ENCODE assay signal across 12 mouse cellular contexts in the genomic region with DNA sequence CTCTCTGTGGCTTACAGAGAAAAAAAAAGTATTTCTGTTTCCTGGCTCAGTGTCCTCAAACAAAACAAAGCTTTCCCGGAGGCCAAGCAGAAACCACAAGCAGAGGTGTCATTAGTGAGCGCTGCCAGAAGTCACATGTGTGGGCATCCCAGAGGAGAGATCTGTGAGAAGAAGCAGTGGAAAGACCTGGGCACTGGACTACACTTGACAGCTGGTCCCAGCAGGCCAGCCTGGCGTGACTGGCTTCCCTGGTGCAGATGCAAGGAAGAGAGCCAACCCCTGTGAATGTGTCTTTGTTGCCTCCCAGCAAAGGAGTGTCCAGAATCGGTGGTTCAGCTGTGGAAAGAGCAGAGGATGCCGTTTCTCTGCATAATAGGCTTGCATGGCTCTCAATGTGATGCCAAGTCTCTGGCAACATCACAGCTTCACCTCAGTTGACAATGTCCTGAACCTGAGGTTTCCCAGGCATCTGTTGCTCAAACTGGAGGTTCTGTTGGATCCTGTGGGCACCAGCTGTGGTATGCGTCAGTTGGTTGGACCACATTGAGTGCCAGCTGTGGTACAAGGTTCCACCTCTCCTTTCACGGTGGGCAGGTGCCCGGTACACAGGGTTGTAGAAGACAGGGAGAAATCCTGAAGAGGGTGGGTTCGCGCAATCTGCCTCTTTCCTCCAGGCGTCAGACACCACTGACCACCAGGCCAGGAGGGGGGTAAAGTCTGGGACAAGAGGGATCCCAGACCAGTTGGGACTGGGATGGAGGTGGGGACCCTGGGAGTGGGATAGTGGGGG.
DNase-seq lines count a peak whose midpoint lies in the region; ATAC-seq and TF ChIP-seq lines count a peak whose summit lies in the region.
"Had no signal": no experiment of that assay in that cellular context is flagged by ENCODE, and none has a peak within 500 bp of the region (broad histone marks: within the 10 kb centered on the region; RNA-seq: fewer than 3 reads in every experiment).

No protein-coding gene starts in this region.

- no peaks in the 10 kb centered on the region for H3K79me2 ChIP-seq in myocyte (ENCODE audit: control insufficient read depth, insufficient read depth)

- 0 out of 2 replicates have a peak, but pooled peaks have one; percentile 26 for TF ChIP-seq POLR2A in embryonic fibroblast, embryonic 13.5 days (IDR thresholded peaks at IDR 0.05; ENCODE audit: low read depth, low read length)
- no peak for TF ChIP-seq POLR2A in myocyte (IDR thresholded peaks at IDR 0.05; ENCODE audit: insufficient read length, low read depth)

- H3K27ac ChIP-seq in lung, embryonic 16.5 days (ENCODE audit: low read length) = no peak overlapping the region
- H3K27ac ChIP-seq in embryonic fibroblast, embryonic 13.5 days (ENCODE audit: insufficient read depth, low read length) = peak overlapping the region; percentile 79
- H3K27ac ChIP-seq: macrophage had no signal

- no peak overlapping the region for H3K4me3 ChIP-seq in lung, embryonic 16.5 days (ENCODE audit: low read length)
- no peak overlapping the region for H3K4me3 ChIP-seq in embryonic fibroblast, embryonic 13.5 days (ENCODE audit: insufficient read depth, low read length)
- H3K4me3 ChIP-seq in myocyte = no peak overlapping the region

- no peak for TF ChIP-seq CTCF in embryonic fibroblast, embryonic 13.5 days (IDR thresholded peaks at IDR 0.05; ENCODE audit: borderline replicate concordance, insufficient read depth, low read length)

- WGBS in lung, embryonic 16.5 days = 74% methylated on average over 11 of the region's 11 CpGs

- ATAC-seq in lung, embryonic 16.5 days (ENCODE audit: low read depth) = 0 out of 2 replicates have a peak, but pooled peaks have one; percentile 20

- H3ac ChIP-seq in myocyte (ENCODE audit: control insufficient read depth, insufficient read length) = no peak overlapping the region

- H3K9ac ChIP-seq in lung, embryonic 16.5 days (ENCODE audit: low read length) = no peak overlapping the region

- H3K27me3 ChIP-seq in lung, embryonic 16.5 days (ENCODE audit: control insufficient read depth, insufficient read depth, low read depth, low read length) = no peaks in the 10 kb centered on the region
- no peaks in the 10 kb centered on the region for H3K27me3 ChIP-seq in myocyte (ENCODE audit: control insufficient read depth, insufficient read depth, insufficient read length)

- DNase-seq in gastrocnemius, postnatal 25 days = peak; percentile 32
- DNase-seq in gastrocnemius, postnatal 10 days = no peak
- DNase-seq in lung, postnatal 14 days = no peak
- DNase-seq in yolk sac, embryonic 10.5 days (ENCODE audit: low spot score) = no peak
- no peak for DNase-seq in ovary, postnatal 36 days (ENCODE audit: low spot score)
- DNase-seq: adrenal gland, adult 8-10 months; cerebellum, postnatal 36 days; thymus, postnatal 25 days had no signal

- H3K9me3 ChIP-seq in lung, embryonic 16.5 days (ENCODE audit: control insufficient read depth, low read length) = no peaks in the 10 kb centered on the region

- H3K4me1 ChIP-seq in lung, embryonic 16.5 days (replicated peaks; ENCODE audit: control insufficient read depth, insufficient read depth, low read length) = peaks cover 5% of the 10 kb centered on the region; the same call in 1 of the 2 replicates
- peaks cover 12% of the 10 kb centered on the region; the same call in 1 of the 2 replicates for H3K4me1 ChIP-seq in embryonic fibroblast, embryonic 13.5 days (ENCODE audit: control insufficient read depth, insufficient read depth, low read length)

- no peaks in the 10 kb centered on the region for H3K36me3 ChIP-seq in lung, embryonic 16.5 days (ENCODE audit: control insufficient read depth, insufficient read depth, low read length)
- no peaks in the 10 kb centered on the region for H3K36me3 ChIP-seq in myocyte (ENCODE audit: control insufficient read depth, insufficient read depth)

- H3K4me2 ChIP-seq in lung, embryonic 16.5 days (ENCODE audit: low read depth, low read length) = no peak overlapping the region
- H3K4me2 ChIP-seq in myocyte (ENCODE audit: low read depth) = peak overlapping the region; percentile 66

TF ChIP-seq in myocyte, 11 proteins besides CTCF, POLR2A, EP300 and RAD21:
- TF ChIP-seq MAX (IDR thresholded peaks at IDR 0.05; ENCODE audit: low read depth) (no peak), TCF3 (IDR thresholded peaks at IDR 0.05; ENCODE audit: insufficient read length, low read depth) (peak; percentile 48), REST (IDR thresholded peaks at IDR 0.05; ENCODE audit: insufficient read depth, insufficient read length) (no peak), CEBPB (IDR thresholded peaks at IDR 0.05; ENCODE audit: insufficient read depth, poor library complexity, severe bottlenecking) (0 out of 2 replicates have a peak, but pooled peaks have one; percentile 0), MYOD1 (IDR thresholded peaks at IDR 0.05; ENCODE audit: control insufficient read depth in 1 of 3, insufficient read length in 2 of 3, low read depth in 2 of 3) (peak in 2 of 3 experiments; percentile 88 to 89), POLR2AphosphoS2 (IDR thresholded peaks at IDR 0.05; ENCODE audit: insufficient read length, low read depth) (no peak), E2F4 (IDR thresholded peaks at IDR 0.05; ENCODE audit: insufficient read depth) (no peak), SRF (IDR thresholded peaks at IDR 0.05; ENCODE audit: control insufficient read depth, insufficient read length, low read depth) (no peak), TCF12 (IDR thresholded peaks at IDR 0.05; ENCODE audit: insufficient read depth, poor library complexity, severe bottlenecking) (peak; percentile 50), MYOG (IDR thresholded peaks at IDR 0.05; ENCODE audit: control insufficient read depth in 1 of 3, insufficient read depth in 1 of 3, insufficient read length in 2 of 3, low read depth in 2 of 3) (peak; percentile 44 to 82 (median 72)), USF1 (IDR thresholded peaks at IDR 0.05; ENCODE audit: low read depth) (peak; percentile 66)
TF ChIP-seq in myocyte: peak in this region for 6.
